Mouse (Mus musculus) neural tube, embryonic 13.5 days (tissue): ENCODE results near the gene Afmid. TPM values are rescaled to one million over a fixed set of nuclear protein-coding genes. Genes with fewer than 3 reads are reported as not detected.

ENCODE experiments used
- ATAC-seq: fragments of 200-750 bp; cut with Nextera tagmentation; 2 replicates; pipeline ENCODE4 v1.8.0; 2017; ENCODE audit warnings: low read depth, mild to moderate bottlenecking, moderate TSS enrichment, moderate library complexity
- H3K27ac ChIP-seq: fragments of 300-500 bp; sonication (generic); replicated peaks from 2 replicates; pipeline ENCODE4 v1.5.1; 2015; ENCODE audit warnings: moderate library complexity, mild to moderate bottlenecking, inconsistent platforms
- H3K27me3 ChIP-seq: fragments of 300-500 bp; sonication (generic); 2 replicates; pipeline ENCODE4 v1.6.1; 2015; ENCODE audit warnings: mild to moderate bottlenecking, inconsistent platforms
- H3K36me3 ChIP-seq: fragments of 300-500 bp; sonication (generic); 2 replicates; pipeline ENCODE4 v1.6.1; 2015; ENCODE audit warnings: mild to moderate bottlenecking, inconsistent platforms
- H3K4me1 ChIP-seq: fragments of 300-500 bp; sonication (generic); replicated peaks from 2 replicates; pipeline ENCODE4 v1.6.1; 2015; ENCODE audit warnings: inconsistent platforms
- H3K4me2 ChIP-seq: fragments of 300-500 bp; sonication (generic); 2 replicates; pipeline ENCODE4 v1.6.1; 2015; ENCODE audit warnings: inconsistent platforms, mild to moderate bottlenecking, moderate library complexity
- H3K4me3 ChIP-seq: fragments of 300-500 bp; sonication (generic); 2 replicates; pipeline ENCODE4 v1.5.1; 2015; ENCODE audit warnings: mild to moderate bottlenecking, inconsistent platforms
- H3K9ac ChIP-seq: fragments of 300-500 bp; sonication (generic); 2 replicates; pipeline ENCODE4 v1.6.1; 2015; ENCODE audit warnings: moderate library complexity, mild to moderate bottlenecking, inconsistent platforms
- H3K9me3 ChIP-seq: fragments of 300-500 bp; sonication (generic); 2 replicates; pipeline ENCODE4 v1.6.1; 2016; ENCODE audit warnings: inconsistent platforms
- WGBS: fragments of 180-500 bp; shearing (Covaris S2); methylation state at CpG from one replicate; pipeline ENCODE4 v1.1.7; 2015; 5-methylcytosine and 5-hydroxymethylcytosine counted together
- polyA plus RNA-seq: library from polyadenylated mRNA; unstranded; fragments of >200 nt; fragmentation: Nextera tagmentation; extraction: Ambion mirVana; gene quantifications from 2 replicates; pipeline ENCODE4 v1.2.1, GENCODE M21; 2015

Afmid gene
- polyA plus RNA-seq: 2.7 and 3.3 TPM in 2 replicates

- H3K27ac ChIP-seq: peak within 1 kb of the TSS; percentile 49
- peak; percentile 42; the same call in 1 of the 2 replicates for ATAC-seq
- under 1% methylated on average over 34 of the region's 34 CpGs for WGBS
- H3K36me3 ChIP-seq: no peaks in the 10 kb centered on the region
- no peaks in the 10 kb centered on the region for H3K9me3 ChIP-seq
- peak within 1 kb of the TSS; percentile 71 for H3K9ac ChIP-seq
- peak within 1 kb of the TSS; percentile 75 for H3K4me2 ChIP-seq
- peak within 1 kb of the TSS; percentile 42 for H3K4me3 ChIP-seq
- peaks cover 75% of the 10 kb centered on the region for H3K4me1 ChIP-seq
- H3K27me3 ChIP-seq: no peaks in the 10 kb centered on the region
Measured at GRCm38 (mm10) chr11:117825333-117826101, at the start of gene Afmid, which contains the start of gene Tk1. Gene Afmid (plus strand): TSS chr11:117825924. Gene Tk1 (minus strand): TSS chr11:117826092.

- WGBS: 84% methylated on average over 14 of the region's 14 CpGs
- Histone ChIP-seq H3K27ac (no peak overlapping the region), H3K4me1 (peaks cover 38% of the 10 kb centered on the region), H3K4me2 (no peak overlapping the region), H3K27me3 (peaks cover 17% of the 10 kb centered on the region), H3K9ac (no peak overlapping the region), H3K9me3 (no peaks in the 10 kb centered on the region), H3K4me3 (no peak overlapping the region), H3K36me3 (no peaks in the 10 kb centered on the region)
- ATAC-seq: no peak
Measured at GRCm38 (mm10) chr11:117776085-117776792, 49.5 kb upstream of the Afmid start.

- Histone ChIP-seq H3K36me3 (no peaks in the 10 kb centered on the region), H3K27ac (no peak overlapping the region), H3K9ac (no peak overlapping the region), H3K4me2 (no peak overlapping the region), H3K27me3 (peaks cover 25% of the 10 kb centered on the region), H3K4me3 (no peak overlapping the region), H3K9me3 (no peaks in the 10 kb centered on the region), H3K4me1 (peaks cover 47% of the 10 kb centered on the region)
- no peak for ATAC-seq
- 87% methylated on average over 5 of the region's 5 CpGs for WGBS
Measured at GRCm38 (mm10) chr11:117777111-117777510, 48.6 kb upstream of the Afmid start.

GRCm38 (mm10) chr11:117778031-117778430, 47.7 kb upstream of the Afmid start:
- ATAC-seq: no peak
- no peak overlapping the region for H3K9ac ChIP-seq
- H3K27me3 ChIP-seq: peaks cover 34% of the 10 kb centered on the region
- WGBS: 92% methylated on average over 11 of the region's 11 CpGs
- H3K36me3 ChIP-seq: no peaks in the 10 kb centered on the region
- H3K27ac ChIP-seq: no peak overlapping the region
- no peak overlapping the region for H3K4me2 ChIP-seq
- no peaks in the 10 kb centered on the region for H3K9me3 ChIP-seq
- H3K4me3 ChIP-seq: no peak overlapping the region
- H3K4me1 ChIP-seq: peaks cover 52% of the 10 kb centered on the region

- Histone ChIP-seq H3K4me3 (peak overlapping the region; percentile 32; the same call in 1 of the 2 replicates), H3K27ac (peak overlapping the region; percentile 78), H3K9me3 (no peaks in the 10 kb centered on the region), H3K4me1 (peaks cover 58% of the 10 kb centered on the region), H3K36me3 (no peaks in the 10 kb centered on the region), H3K4me2 (peak overlapping the region; percentile 57), H3K27me3 (peaks cover 38% of the 10 kb centered on the region), H3K9ac (peak overlapping the region; percentile 38; the same call in 1 of the 2 replicates)
- no peak for ATAC-seq
- WGBS: 43% methylated on average over 12 of the region's 12 CpGs
Measured at GRCm38 (mm10) chr11:117778851-117779433, 46.8 kb upstream of the Afmid start.

GRCm38 (mm10) chr11:117779434-117780198, 46.1 kb upstream of the Afmid start:
- Histone ChIP-seq H3K27me3 (peaks cover 44% of the 10 kb centered on the region), H3K9ac (peak overlapping the region; percentile 66), H3K36me3 (no peaks in the 10 kb centered on the region), H3K4me3 (peak overlapping the region; percentile 32), H3K4me2 (peak overlapping the region; percentile 57), H3K27ac (peak overlapping the region; percentile 78), H3K9me3 (no peaks in the 10 kb centered on the region), H3K4me1 (peaks cover 58% of the 10 kb centered on the region)
- 3% methylated on average over 38 of the region's 38 CpGs for WGBS
- peak; percentile 40 for ATAC-seq

GRCm38 (mm10) chr11:117780199-117780515, 45.6 kb upstream of the Afmid start:
- H3K27ac ChIP-seq: peak overlapping the region; percentile 78
- 4% methylated on average over 17 of the region's 17 CpGs for WGBS
- H3K36me3 ChIP-seq: no peaks in the 10 kb centered on the region
- H3K4me2 ChIP-seq: peak overlapping the region; percentile 57
- H3K4me3 ChIP-seq: peak overlapping the region; percentile 32
- peaks cover 49% of the 10 kb centered on the region for H3K27me3 ChIP-seq
- H3K9ac ChIP-seq: peak overlapping the region; percentile 66
- H3K4me1 ChIP-seq: peaks cover 58% of the 10 kb centered on the region
- ATAC-seq: peak; percentile 17; the same call in 1 of the 2 replicates
- no peaks in the 10 kb centered on the region for H3K9me3 ChIP-seq

GRCm38 (mm10) chr11:117780582-117781111, 45.1 kb upstream of the Afmid start:
- Histone ChIP-seq H3K27me3 (peaks cover 54% of the 10 kb centered on the region), H3K9ac (peak overlapping the region; percentile 66; the same call in 1 of the 2 replicates), H3K4me2 (peak overlapping the region; percentile 57), H3K9me3 (no peaks in the 10 kb centered on the region), H3K27ac (peak overlapping the region; percentile 78), H3K36me3 (no peaks in the 10 kb centered on the region), H3K4me1 (peaks cover 58% of the 10 kb centered on the region), H3K4me3 (peak overlapping the region; percentile 32)
- WGBS: 6% methylated on average over 19 of the region's 19 CpGs
- ATAC-seq: no peak

- ATAC-seq: no peak
- Histone ChIP-seq H3K4me2 (peak overlapping the region; percentile 57), H3K27me3 (peaks cover 54% of the 10 kb centered on the region), H3K9me3 (no peaks in the 10 kb centered on the region), H3K27ac (peak overlapping the region; percentile 52), H3K4me3 (peak overlapping the region; percentile 32; the same call in 1 of the 2 replicates), H3K36me3 (no peaks in the 10 kb centered on the region), H3K4me1 (peaks cover 58% of the 10 kb centered on the region), H3K9ac (no peak overlapping the region)
- 23% methylated on average over 18 of the region's 18 CpGs for WGBS
Measured at GRCm38 (mm10) chr11:117781199-117781821, 44.4 kb upstream of the Afmid start.

GRCm38 (mm10) chr11:117781993-117782704, 43.6 kb upstream of the Afmid start, which contains the start of the genes Tmc8 and Tmc6:
Gene Tmc8 (plus strand): TSS chr11:117782076.
Gene Tmc6 (minus strand): TSS chr11:117782198.
- H3K36me3 ChIP-seq: no peaks in the 10 kb centered on the region
- peaks cover 58% of the 10 kb centered on the region for H3K4me1 ChIP-seq
- ATAC-seq: no peak
- peak within 1 kb of the TSS; percentile 32 for H3K4me3 ChIP-seq
- H3K27me3 ChIP-seq: peaks cover 54% of the 10 kb centered on the region
- no peaks in the 10 kb centered on the region for H3K9me3 ChIP-seq
- H3K27ac ChIP-seq: peak within 1 kb of the TSS; percentile 52
- H3K4me2 ChIP-seq: peak within 1 kb of the TSS; percentile 57
- WGBS: 37% methylated on average over 24 of the region's 24 CpGs
- peak within 1 kb of the TSS; percentile 61 for H3K9ac ChIP-seq
